Mouse (Mus musculus): ENCODE results near the gene Mgst2. TPM values are rescaled to one million over a fixed set of nuclear protein-coding genes. Genes with fewer than 3 reads are reported as not detected.

Gene Mgst2
- polyA plus RNA-seq, 1 experiment from 2014 or later, result 0.58 TPM

GRCm38 (mm10) chr3:51634451-51634850 lies 25.7 kb upstream of the Mgst2 start:
- no peaks in the 10 kb centered on the region for H3K9me3 ChIP-seq (ENCODE audit: control insufficient read depth, low read length)
- H3K4me1 ChIP-seq (ENCODE audit: control insufficient read depth, insufficient read depth, low read length), result no peaks in the 10 kb centered on the region
- no peak overlapping the region for H3K4me3 ChIP-seq (ENCODE audit: low read depth, low read length)
- no peak overlapping the region for H3K9ac ChIP-seq (ENCODE audit: low read length)
- no peak for DNase-seq (ENCODE audit: low spot score)
- 82% methylated on average over 1 of the region's 1 CpGs for WGBS
- no peak overlapping the region for H3K4me2 ChIP-seq (ENCODE audit: low read depth)
- no peak for ATAC-seq (ENCODE audit: insufficient read depth, low FRiP score, low TSS enrichment)
- no peaks in the 10 kb centered on the region for H3K27me3 ChIP-seq (ENCODE audit: control insufficient read depth, insufficient read depth, low read length)
- no peaks in the 10 kb centered on the region for H3K36me3 ChIP-seq (ENCODE audit: control insufficient read depth, insufficient read depth, low read length)
- H3K27ac ChIP-seq (ENCODE audit: low read depth, low read length), result no peak overlapping the region

- H3K4me2 ChIP-seq (ENCODE audit: low read depth), result no peak overlapping the region
- 89% methylated on average over 2 of the region's 2 CpGs for WGBS
Observed at GRCm38 (mm10) chr3:51635960-51636359, 24.2 kb upstream of the Mgst2 start.

GRCm38 (mm10) chr3:51636700-51637099 lies 23.5 kb upstream of the Mgst2 start:
- WGBS, result 90% methylated on average over 20 of the region's 20 CpGs
- no peak overlapping the region for H3K4me3 ChIP-seq (ENCODE audit: low read depth, low read length)
- H3K36me3 ChIP-seq (ENCODE audit: control insufficient read depth, insufficient read depth, low read length), result no peaks in the 10 kb centered on the region

More at GRCm38 (mm10) chr3:51635960-51636359, 24.2 kb upstream of the Mgst2 start:
- H3K27me3 ChIP-seq (ENCODE audit: control insufficient read depth, insufficient read depth, low read length), result no peaks in the 10 kb centered on the region
- no peaks in the 10 kb centered on the region for H3K4me1 ChIP-seq (ENCODE audit: control insufficient read depth, insufficient read depth, low read length)
- no peak overlapping the region for H3K9ac ChIP-seq (ENCODE audit: low read length)
- H3K27ac ChIP-seq (ENCODE audit: low read depth, low read length), result no peak overlapping the region
- no peak for ATAC-seq (ENCODE audit: insufficient read depth, low FRiP score, low TSS enrichment)
- no peak overlapping the region for H3K4me3 ChIP-seq (ENCODE audit: low read depth, low read length)
- no peaks in the 10 kb centered on the region for H3K9me3 ChIP-seq (ENCODE audit: control insufficient read depth, low read length)
- no peak for DNase-seq (ENCODE audit: low spot score)
- H3K36me3 ChIP-seq (ENCODE audit: control insufficient read depth, insufficient read depth, low read length), result no peaks in the 10 kb centered on the region

GRCm38 (mm10) chr3:51637326-51637725 lies 22.8 kb upstream of the Mgst2 start:
- Histone ChIP-seq H3K36me3 (ENCODE audit: control insufficient read depth, insufficient read depth, low read length) (no peaks in the 10 kb centered on the region), H3K9ac (ENCODE audit: low read length) (no peak overlapping the region), H3K27me3 (ENCODE audit: control insufficient read depth, insufficient read depth, low read length) (no peaks in the 10 kb centered on the region), H3K4me3 (ENCODE audit: low read depth, low read length) (no peak overlapping the region), H3K4me1 (ENCODE audit: control insufficient read depth, insufficient read depth, low read length) (no peaks in the 10 kb centered on the region), H3K27ac (ENCODE audit: low read depth, low read length) (no peak overlapping the region), H3K4me2 (ENCODE audit: low read depth) (no peak overlapping the region), H3K9me3 (ENCODE audit: control insufficient read depth, low read length) (no peaks in the 10 kb centered on the region)
- ATAC-seq (ENCODE audit: insufficient read depth, low FRiP score, low TSS enrichment) (no peak), DNase-seq (ENCODE audit: low spot score) (no peak)
- WGBS, result 92% methylated on average over 6 of the region's 6 CpGs

More at GRCm38 (mm10) chr3:51636700-51637099, 23.5 kb upstream of the Mgst2 start:
- Histone ChIP-seq H3K9me3 (ENCODE audit: control insufficient read depth, low read length) (no peaks in the 10 kb centered on the region), H3K4me1 (ENCODE audit: control insufficient read depth, insufficient read depth, low read length) (no peaks in the 10 kb centered on the region), H3K27me3 (ENCODE audit: control insufficient read depth, insufficient read depth, low read length) (no peaks in the 10 kb centered on the region), H3K4me2 (ENCODE audit: low read depth) (no peak overlapping the region), H3K27ac (ENCODE audit: low read depth, low read length) (no peak overlapping the region), H3K9ac (ENCODE audit: low read length) (no peak overlapping the region)
- DNase-seq (ENCODE audit: low spot score), result no peak
- no peak for ATAC-seq (ENCODE audit: insufficient read depth, low FRiP score, low TSS enrichment)

GRCm38 (mm10) chr3:51638260-51638659 lies 21.9 kb upstream of the Mgst2 start:
- no peaks in the 10 kb centered on the region for H3K9me3 ChIP-seq (ENCODE audit: control insufficient read depth, low read length)
- no peak overlapping the region for H3K27ac ChIP-seq (ENCODE audit: low read depth, low read length)
- no peak for DNase-seq (ENCODE audit: low spot score)
- H3K36me3 ChIP-seq (ENCODE audit: control insufficient read depth, insufficient read depth, low read length), result no peaks in the 10 kb centered on the region
- ATAC-seq (ENCODE audit: insufficient read depth, low FRiP score, low TSS enrichment), result no peak
- H3K4me2 ChIP-seq (ENCODE audit: low read depth), result no peak overlapping the region
- WGBS, result 94% methylated on average over 6 of the region's 6 CpGs
- H3K4me3 ChIP-seq (ENCODE audit: low read depth, low read length), result no peak overlapping the region
- no peaks in the 10 kb centered on the region for H3K27me3 ChIP-seq (ENCODE audit: control insufficient read depth, insufficient read depth, low read length)
- H3K4me1 ChIP-seq (ENCODE audit: control insufficient read depth, insufficient read depth, low read length), result no peaks in the 10 kb centered on the region
- H3K9ac ChIP-seq (ENCODE audit: low read length), result no peak overlapping the region

GRCm38 (mm10) chr3:51645484-51645883 lies 14.7 kb upstream of the Mgst2 start:
- ATAC-seq (ENCODE audit: insufficient read depth, low FRiP score, low TSS enrichment) (no peak), DNase-seq (ENCODE audit: low spot score) (no peak)
- no peaks in the 10 kb centered on the region for H3K27me3 ChIP-seq (ENCODE audit: control insufficient read depth, insufficient read depth, low read length)
- no peak overlapping the region for H3K27ac ChIP-seq (ENCODE audit: low read depth, low read length)
- no peaks in the 10 kb centered on the region for H3K4me1 ChIP-seq (ENCODE audit: control insufficient read depth, insufficient read depth, low read length)
- H3K9me3 ChIP-seq (ENCODE audit: control insufficient read depth, low read length), result no peaks in the 10 kb centered on the region
- H3K36me3 ChIP-seq (ENCODE audit: control insufficient read depth, insufficient read depth, low read length), result no peaks in the 10 kb centered on the region
- whole genome bisulfite sequencing, result 88% methylated on average over 6 of the region's 6 CpGs
- no peak overlapping the region for H3K4me2 ChIP-seq (ENCODE audit: low read depth)
- no peak overlapping the region for H3K9ac ChIP-seq (ENCODE audit: low read length)
- H3K4me3 ChIP-seq (ENCODE audit: low read depth, low read length), result no peak overlapping the region

GRCm38 (mm10) chr3:51646301-51646700 lies 13.9 kb upstream of the Mgst2 start:
- Histone ChIP-seq H3K27me3 (ENCODE audit: control insufficient read depth, insufficient read depth, low read length) (no peaks in the 10 kb centered on the region), H3K9me3 (ENCODE audit: control insufficient read depth, low read length) (no peaks in the 10 kb centered on the region), H3K27ac (ENCODE audit: low read depth, low read length) (no peak overlapping the region), H3K36me3 (ENCODE audit: control insufficient read depth, insufficient read depth, low read length) (no peaks in the 10 kb centered on the region), H3K9ac (ENCODE audit: low read length) (no peak overlapping the region), H3K4me2 (ENCODE audit: low read depth) (no peak overlapping the region), H3K4me1 (ENCODE audit: control insufficient read depth, insufficient read depth, low read length) (no peaks in the 10 kb centered on the region), H3K4me3 (ENCODE audit: low read depth, low read length) (no peak overlapping the region)
- DNase-seq (ENCODE audit: low spot score) (no peak), ATAC-seq (ENCODE audit: insufficient read depth, low FRiP score, low TSS enrichment) (no peak)
- 79% methylated on average over 10 of the region's 10 CpGs for WGBS

- Histone ChIP-seq H3K9me3 (ENCODE audit: control insufficient read depth, low read length) (no peaks in the 10 kb centered on the region), H3K4me3 (ENCODE audit: low read depth, low read length) (no peak overlapping the region), H3K36me3 (ENCODE audit: control insufficient read depth, insufficient read depth, low read length) (no peaks in the 10 kb centered on the region), H3K4me2 (ENCODE audit: low read depth) (no peak overlapping the region), H3K27me3 (ENCODE audit: control insufficient read depth, insufficient read depth, low read length) (no peaks in the 10 kb centered on the region), H3K27ac (ENCODE audit: low read depth, low read length) (no peak overlapping the region), H3K4me1 (ENCODE audit: control insufficient read depth, insufficient read depth, low read length) (no peaks in the 10 kb centered on the region), H3K9ac (ENCODE audit: low read length) (no peak overlapping the region)
- WGBS, result 85% methylated on average over 4 of the region's 4 CpGs
- ATAC-seq (ENCODE audit: insufficient read depth, low FRiP score, low TSS enrichment), result no peak
- no peak for DNase-seq (ENCODE audit: low spot score)
Observed at GRCm38 (mm10) chr3:51647356-51647755, 12.8 kb upstream of the Mgst2 start.

GRCm38 (mm10) chr3:51648037-51648664 lies 12.0 kb upstream of the Mgst2 start:
- ATAC-seq (ENCODE audit: insufficient read depth, low FRiP score, low TSS enrichment) (0 out of 2 replicates have a peak, but pooled peaks have one; percentile 43), DNase-seq (ENCODE audit: low spot score) (peak; percentile 84)
- Histone ChIP-seq H3K4me3 (ENCODE audit: low read depth, low read length) (no peak overlapping the region), H3K27ac (ENCODE audit: low read depth, low read length) (no peak overlapping the region), H3K4me2 (ENCODE audit: low read depth) (no peak overlapping the region), H3K36me3 (ENCODE audit: control insufficient read depth, insufficient read depth, low read length) (no peaks in the 10 kb centered on the region), H3K4me1 (ENCODE audit: control insufficient read depth, insufficient read depth, low read length) (no peaks in the 10 kb centered on the region), H3K9ac (ENCODE audit: low read length) (no peak overlapping the region), H3K9me3 (ENCODE audit: control insufficient read depth, low read length) (no peaks in the 10 kb centered on the region), H3K27me3 (ENCODE audit: control insufficient read depth, insufficient read depth, low read length) (no peaks in the 10 kb centered on the region)
- 44% methylated on average over 15 of the region's 15 CpGs for WGBS

Data from neural tube, embryonic 11.5 days (tissue).